Mouse (Mus musculus): ENCODE data around the gene Pxdc1.

- no peak for TF ChIP-seq CTCF (IDR thresholded peaks at IDR 0.05; ENCODE audit: low read depth)
- TF ChIP-seq EP300 (IDR thresholded peaks at IDR 0.05; ENCODE audit: low read depth): no peak
These were observed 23.2 kb upstream of the Pxdc1 start for GRCm38 (mm10) chr13:34676507-34676906.
